Mouse (Mus musculus) testis, adult 2 months (tissue): ENCODE results near the gene Gm10024. TPM values are rescaled to one million over a fixed set of nuclear protein-coding genes. Genes with fewer than 3 reads are reported as not detected.
"Not testable (repeated sequence)": the region's sequence is repeated elsewhere in the genome, so short reads cannot be mapped to it uniquely, and the experiment has no call there.

Experiments
- H3K27ac ChIP-seq: fragments of 200-500 bp; 2 replicates; pipeline ENCODE4 v1.5.1; 2012; ENCODE audit warnings: low read depth, low read length; ENCODE audit not compliant: control insufficient read depth, insufficient read depth
- H3K27me3 ChIP-seq: fragments of 200-500 bp; 2 replicates; pipeline ENCODE4 v1.6.1; 2012; ENCODE audit warnings: mild to moderate bottlenecking, low read length, moderate library complexity; ENCODE audit not compliant: control insufficient read depth, insufficient read depth
- H3K36me3 ChIP-seq: fragments of 200-500 bp; 2 replicates; pipeline ENCODE4 v1.6.1; 2012; ENCODE audit warnings: mild to moderate bottlenecking, low read length; ENCODE audit not compliant: control insufficient read depth, insufficient read depth
- H3K4me1 ChIP-seq: fragments of 200-500 bp; 2 replicates; pipeline ENCODE4 v1.6.1; 2012; ENCODE audit warnings: low read length; ENCODE audit not compliant: control insufficient read depth, insufficient read depth
- H3K4me3 ChIP-seq: fragments of 200-500 bp; 2 replicates; pipeline ENCODE4 v1.5.1; 2012; ENCODE audit warnings: low read depth, mild to moderate bottlenecking, low read length, moderate library complexity, mixed read lengths; ENCODE audit not compliant: control insufficient read depth
- CTCF ChIP-seq: fragments of 200-500 bp; IDR thresholded peaks from 2 replicates; pipeline ENCODE4 v1.5.1; 2012; ENCODE audit warnings: low read depth, mild to moderate bottlenecking, inconsistent platforms, low read length, moderate library complexity; ENCODE audit not compliant: control insufficient read depth, insufficient read depth, insufficient replicate concordance
- POLR2A ChIP-seq: fragments of 200-500 bp; IDR thresholded peaks from 2 replicates; pipeline ENCODE4 v1.6.1; 2012; ENCODE audit warnings: low read depth, mild to moderate bottlenecking, inconsistent platforms, low read length, moderate library complexity; ENCODE audit not compliant: control insufficient read depth
- polyA plus RNA-seq: library from polyadenylated mRNA; depleted of rRNA; stranded (reverse); fragments of >200 nt; gene quantifications from 2 replicates; pipeline ENCODE4 v1.2.3, GENCODE M21; 2012; rRNA removed

Gene Gm10024
- polyA plus RNA-seq, 1 experiment = not detected

DNA sequence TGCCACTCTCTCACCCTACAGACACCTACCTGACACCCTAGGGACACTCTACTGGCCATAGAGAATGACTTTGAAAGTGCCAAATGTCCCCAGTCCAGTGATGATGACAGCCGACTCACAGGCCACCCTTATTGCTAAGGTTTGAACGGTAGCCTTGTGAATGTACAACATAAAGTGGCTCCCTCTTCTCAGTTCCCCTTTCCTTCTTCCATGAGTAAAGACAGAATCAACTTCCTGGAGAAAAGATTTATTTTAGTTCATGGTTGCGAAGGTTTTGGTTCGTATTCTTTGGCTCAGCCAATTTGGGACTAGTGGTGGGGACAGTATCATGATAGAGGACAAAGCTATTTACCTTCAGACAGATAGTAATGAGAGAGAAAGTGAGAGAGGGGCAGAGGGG is 27.7 kb downstream of the Gm10024 start:
- no peak for TF ChIP-seq CTCF
- no peak for TF ChIP-seq POLR2A
- Histone ChIP-seq H3K27me3 (no peaks in the 10 kb centered on the region), H3K36me3 (no peaks in the 10 kb centered on the region), H3K27ac (no peak overlapping the region), H3K4me1 (no peaks in the 10 kb centered on the region), H3K4me3 (no peak overlapping the region)

DNA sequence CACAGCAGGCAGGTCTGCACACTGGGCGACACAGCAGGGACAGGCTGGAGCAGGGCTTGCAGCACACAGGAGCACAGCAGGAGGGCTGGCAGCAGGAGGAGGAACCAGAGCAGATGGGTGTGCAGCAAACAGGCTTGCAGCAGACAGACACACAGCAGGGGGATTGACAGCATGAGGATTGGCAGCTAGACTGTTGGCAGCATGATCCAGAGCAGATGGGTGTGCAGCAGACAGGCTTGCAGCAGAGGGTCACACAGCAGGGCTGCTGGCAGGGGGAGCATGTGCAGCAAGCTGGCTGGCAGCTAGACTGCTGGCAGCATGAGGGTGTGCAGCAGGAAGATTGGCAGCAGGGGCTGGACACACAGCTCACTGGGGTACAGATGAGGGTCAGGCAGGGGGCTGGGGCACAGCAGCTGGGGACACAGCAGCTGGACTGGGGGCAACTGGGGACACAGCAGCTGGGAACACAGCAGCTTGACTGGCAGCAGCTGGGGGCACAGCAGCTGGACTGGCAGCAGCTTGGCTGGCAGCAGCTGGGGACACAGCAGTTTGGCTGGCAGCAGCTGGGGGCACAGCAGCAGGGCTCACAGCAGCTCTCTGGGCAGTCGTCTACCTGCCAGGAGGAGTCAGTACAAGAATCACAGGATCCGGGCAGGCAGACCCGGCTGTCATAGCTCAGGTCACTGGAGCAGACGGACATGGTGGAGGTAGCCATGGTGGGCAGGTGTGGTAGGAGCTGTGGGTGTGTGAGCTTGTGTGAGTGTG is 30.8 kb downstream of the Gm10024 start, which contains the start of gene Gm18596:
Gene Gm18596, minus strand, starts transcription at position 715 of the 765 bp plus-strand sequence.
- H3K27me3 ChIP-seq, H3K4me3 ChIP-seq, H3K4me1 ChIP-seq, H3K36me3 ChIP-seq, H3K27ac ChIP-seq: not testable (repeated sequence)

DNA sequence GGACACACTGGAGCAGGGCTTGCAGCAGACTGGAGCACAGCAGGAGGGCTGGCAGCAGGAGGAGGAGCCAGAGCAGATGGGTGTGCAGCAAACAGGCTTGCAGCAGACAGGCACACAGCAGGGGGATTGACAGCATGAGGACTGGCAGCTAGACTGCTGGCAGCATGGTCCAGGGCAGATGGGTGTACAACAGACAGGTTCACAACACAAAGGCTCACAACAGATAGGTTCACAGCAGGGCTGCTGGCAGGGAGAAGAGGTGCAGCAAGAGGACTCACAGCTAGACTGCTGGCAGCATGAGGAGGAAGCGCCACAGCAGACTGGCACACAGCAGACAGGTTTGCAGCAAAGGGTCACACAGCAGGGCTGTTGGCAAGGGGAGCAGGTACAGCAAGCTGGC is 39.4 kb downstream of the Gm10024 start:
- not testable (repeated sequence) for H3K4me1 ChIP-seq, H3K27me3 ChIP-seq, H3K27ac ChIP-seq, H3K4me3 ChIP-seq, H3K36me3 ChIP-seq

GRCm38 (mm10) chr10:77751254-77751653 is 40.0 kb downstream of the Gm10024 start, which contains the start of gene Gm9736:
Gm9736 (minus strand) TSS chr10:77751354.
- not testable (repeated sequence) for H3K36me3 ChIP-seq, H3K4me1 ChIP-seq, H3K27ac ChIP-seq, H3K27me3 ChIP-seq, H3K4me3 ChIP-seq

GRCm38 (mm10) chr10:77752312-77752711 is 41.1 kb downstream of the Gm10024 start:
- not testable (repeated sequence) for H3K27ac ChIP-seq, H3K4me1 ChIP-seq, H3K4me3 ChIP-seq, H3K36me3 ChIP-seq, H3K27me3 ChIP-seq

DNA sequence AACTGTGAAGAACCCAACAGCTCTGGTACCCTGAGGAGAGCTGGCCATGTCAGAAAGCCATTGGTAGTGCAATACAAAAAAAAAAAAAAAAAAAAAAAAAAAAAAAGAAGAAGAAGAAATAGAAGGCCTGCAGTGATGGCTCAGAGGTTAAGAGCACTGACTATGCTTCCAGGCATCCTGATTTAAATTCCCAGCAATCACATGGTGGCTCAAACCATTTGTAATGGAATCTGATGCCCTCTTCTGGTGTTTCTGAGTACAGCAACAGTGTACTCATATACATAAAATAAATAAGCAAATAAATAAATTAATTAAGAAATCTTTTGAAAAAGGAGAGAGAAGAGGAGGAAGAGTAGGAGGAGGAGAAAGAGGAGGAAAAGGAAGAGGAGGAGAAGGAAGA is 42.2 kb downstream of the Gm10024 start:
- H3K36me3 ChIP-seq = no peaks in the 10 kb centered on the region
- no peak overlapping the region for H3K4me3 ChIP-seq
- H3K27me3 ChIP-seq = no peaks in the 10 kb centered on the region
- no peak for TF ChIP-seq CTCF
- TF ChIP-seq POLR2A = no peak
- no peaks in the 10 kb centered on the region for H3K4me1 ChIP-seq
- H3K27ac ChIP-seq = no peak overlapping the region

DNA sequence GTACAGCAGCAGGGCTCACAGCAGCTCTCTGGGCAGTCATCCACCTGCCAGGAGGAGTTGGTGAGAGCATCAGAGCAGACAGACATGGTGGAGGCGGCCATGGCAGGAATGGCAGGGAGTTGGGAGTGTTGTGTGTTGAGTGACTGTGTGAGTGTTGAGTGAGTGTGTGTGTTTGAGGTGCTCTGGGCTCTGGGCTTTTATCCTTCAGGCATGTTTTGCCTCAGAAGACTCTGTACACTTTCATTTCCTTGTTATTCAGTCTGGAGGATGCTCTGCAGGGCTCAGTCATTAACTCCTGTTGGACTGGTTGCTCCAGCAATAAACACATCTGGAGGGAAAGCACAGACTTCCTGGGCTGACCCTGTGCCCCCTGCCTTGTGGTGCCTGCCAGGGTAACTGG is 48.3 kb downstream of the Gm10024 start, which contains the start of gene Gm3233:
Gene Gm3233, minus strand, starts transcription at position 101 of the 400 bp plus-strand sequence.
- not testable (repeated sequence) for H3K27me3 ChIP-seq, H3K36me3 ChIP-seq, H3K4me1 ChIP-seq, H3K4me3 ChIP-seq, H3K27ac ChIP-seq

Other genes with a start within 250 kb of the Gm10024 start
- 10.4 and 10.7 TPM in 2 replicates for gene Fam207a, start 195.7 kb upstream of the Gm10024 start, polyA plus RNA-seq
- 0.77 and 0.81 TPM in 2 replicates for gene Itgb2, start 181.2 kb upstream of the Gm10024 start, polyA plus RNA-seq
- 127 and 131 TPM in 2 replicates for gene Pttg1ip, start 129.7 kb upstream of the Gm10024 start, polyA plus RNA-seq
- gene Sumo3, start 105.4 kb upstream of the Gm10024 start, polyA plus RNA-seq = 83.1 and 88.6 TPM in 2 replicates
- 0.72 TPM in 1 of 2 replicates, not detected in the other for gene Gm49325, start 105.3 kb upstream of the Gm10024 start, polyA plus RNA-seq
- gene Ube2g2, start 89.2 kb upstream of the Gm10024 start, polyA plus RNA-seq = 66.1 and 70.3 TPM in 2 replicates
- 0.07 and 0.73 TPM in 2 replicates for gene Tspear, start 24.9 kb upstream of the Gm10024 start, polyA plus RNA-seq
- not detected in 2 replicates for gene Gm19402, start 20.7 kb upstream of the Gm10024 start, polyA plus RNA-seq
- not detected in 2 replicates for gene Gm9508, start 14.2 kb upstream of the Gm10024 start, polyA plus RNA-seq
- not detected in 2 replicates for gene Gm10272, start 4.8 kb upstream of the Gm10024 start, polyA plus RNA-seq
- not detected in 2 replicates for gene Gm10142, start 4.3 kb downstream of the Gm10024 start, polyA plus RNA-seq
- not detected in 2 replicates for gene Krtap12-1, start 9.1 kb downstream of the Gm10024 start, polyA plus RNA-seq
- gene Gm10100, start 15.0 kb downstream of the Gm10024 start, polyA plus RNA-seq = not detected in 2 replicates
- not detected in 2 replicates for gene Gm18596, start 31.2 kb downstream of the Gm10024 start, polyA plus RNA-seq
- not detected in 2 replicates for gene Gm9736, start 39.9 kb downstream of the Gm10024 start, polyA plus RNA-seq
- gene Gm3233, start 48.2 kb downstream of the Gm10024 start, polyA plus RNA-seq = not detected in 2 replicates
- gene Gm3238, start 59.9 kb downstream of the Gm10024 start, polyA plus RNA-seq = not detected in 2 replicates
- gene Gm7138, start 65.5 kb downstream of the Gm10024 start, polyA plus RNA-seq = not detected in 2 replicates
- not detected in 2 replicates for gene Gm3250, start 71.1 kb downstream of the Gm10024 start, polyA plus RNA-seq
- not detected in 2 replicates for gene Gm7137, start 76.7 kb downstream of the Gm10024 start, polyA plus RNA-seq
- not detected in 2 replicates for gene Gm9639, start 83.6 kb downstream of the Gm10024 start, polyA plus RNA-seq
- gene Gm19668, start 87.7 kb downstream of the Gm10024 start, polyA plus RNA-seq = not detected in 2 replicates
- gene Gm9507, start 100.4 kb downstream of the Gm10024 start, polyA plus RNA-seq = not detected in 2 replicates
- not detected in 2 replicates for gene Gm2696, start 103.2 kb downstream of the Gm10024 start, polyA plus RNA-seq
- gene Krtap10-4, start 115.6 kb downstream of the Gm10024 start, polyA plus RNA-seq = 1.2 and 1.4 TPM in 2 replicates
- not detected in 2 replicates for gene Krtap10-10, start 124.5 kb downstream of the Gm10024 start, polyA plus RNA-seq
- not detected in 2 replicates for gene Gm36176, start 135.3 kb downstream of the Gm10024 start, polyA plus RNA-seq
- gene Gm10318, start 141.4 kb downstream of the Gm10024 start, polyA plus RNA-seq = not detected in 2 replicates
- gene Gm3285, start 150.5 kb downstream of the Gm10024 start, polyA plus RNA-seq = not detected in 2 replicates
- gene Lrrc3, start 191.1 kb downstream of the Gm10024 start, polyA plus RNA-seq = 0.57 and 1.1 TPM in 2 replicates